Mouse (Mus musculus): ENCODE measurements around the gene Gimap4.

Gimap4 gene

GRCm38 (mm10) chr6:48684319-48684718, at the start of gene Gimap4:
Gimap4 (plus strand) TSS chr6:48684549.
- no peak for DNase-seq

- no peak for DNase-seq
Measured at GRCm38 (mm10) chr6:48635105-48635504, 49.2 kb upstream of the Gimap4 start.

- no peak for DNase-seq
Measured at GRCm38 (mm10) chr6:48636515-48636914, 47.8 kb upstream of the Gimap4 start.

- DNase-seq, result no peak
Measured at GRCm38 (mm10) chr6:48637811-48638500, 46.4 kb upstream of the Gimap4 start.

GRCm38 (mm10) chr6:48638553-48638952, 45.8 kb upstream of the Gimap4 start:
- DNase-seq, result no peak

GRCm38 (mm10) chr6:48641391-48641790, 43.0 kb upstream of the Gimap4 start:
- no peak for DNase-seq

GRCm38 (mm10) chr6:48642764-48643292, 41.5 kb upstream of the Gimap4 start:
- peak; percentile 72 to 87 for DNase-seq

- peak; percentile 83 to 86 for DNase-seq
Measured at GRCm38 (mm10) chr6:48645660-48646308, 38.6 kb upstream of the Gimap4 start.

- DNase-seq, result no peak
Measured at GRCm38 (mm10) chr6:48646309-48646690, 38.0 kb upstream of the Gimap4 start.

- peak; percentile 58 to 66 for DNase-seq
Measured at GRCm38 (mm10) chr6:48646995-48647394, 37.4 kb upstream of the Gimap4 start, which contains the start of gene Gimap8. Gimap8 (plus strand) TSS chr6:48647234.

- DNase-seq, result no peak
Measured at GRCm38 (mm10) chr6:48647611-48648010, 36.7 kb upstream of the Gimap4 start.

GRCm38 (mm10) chr6:48648779-48649178, 35.6 kb upstream of the Gimap4 start:
- no peak for DNase-seq

- no peak for DNase-seq
Measured at GRCm38 (mm10) chr6:48650041-48650440, 34.3 kb upstream of the Gimap4 start.

- no peak for DNase-seq
Measured at GRCm38 (mm10) chr6:48658721-48659120, 25.6 kb upstream of the Gimap4 start.

- no peak for DNase-seq
Measured at GRCm38 (mm10) chr6:48664750-48665149, 19.6 kb upstream of the Gimap4 start.

GRCm38 (mm10) chr6:48665471-48665870, 18.9 kb upstream of the Gimap4 start:
- DNase-seq, result peak; percentile 39 to 50

GRCm38 (mm10) chr6:48666159-48666586, 18.2 kb upstream of the Gimap4 start:
- no peak for DNase-seq

GRCm38 (mm10) chr6:48668022-48668421, 16.3 kb upstream of the Gimap4 start:
- DNase-seq, result no peak

GRCm38 (mm10) chr6:48669446-48669969, 14.8 kb upstream of the Gimap4 start:
- DNase-seq, result no peak

GRCm38 (mm10) chr6:48674291-48675058, 9.9 kb upstream of the Gimap4 start:
- no peak for DNase-seq

GRCm38 (mm10) chr6:48675400-48675930, 8.9 kb upstream of the Gimap4 start:
- DNase-seq, result no peak

GRCm38 (mm10) chr6:48675931-48676859, 8.2 kb upstream of the Gimap4 start, which contains the start of gene Gimap9:
Gimap9 (plus strand) TSS chr6:48676129.
- DNase-seq, result no peak

All from cerebellum, postnatal 10 days (tissue).